Mouse (Mus musculus) midbrain, embryonic 10.5 days (tissue): ENCODE results near the gene Vcl. TPM values are rescaled to one million over a fixed set of nuclear protein-coding genes. Genes with fewer than 3 reads are reported as not detected.
A peak's percentile ranks its signal among the peaks of the same experiment; 100 is the strongest.

ENCODE experiments used
- DNase-seq: peaks from one replicate; pipeline ENCODE4 v3.0.0-alpha.2; 2017; ENCODE audit warnings: low spot score
- H3K27ac ChIP-seq: fragments of 300-500 bp; sonication (generic); replicated peaks from 2 replicates; pipeline ENCODE4 v1.5.1; 2016; ENCODE audit warnings: mild to moderate bottlenecking
- H3K27me3 ChIP-seq: fragments of 300-500 bp; sonication (generic); 2 replicates; pipeline ENCODE4 v1.6.1; 2016; ENCODE audit warnings: low read depth, mild to moderate bottlenecking; ENCODE audit not compliant: poor library complexity, severe bottlenecking
- H3K36me3 ChIP-seq: fragments of 300-500 bp; sonication (generic); 2 replicates; pipeline ENCODE4 v1.6.1; 2016; ENCODE audit warnings: mild to moderate bottlenecking, moderate library complexity
- H3K4me1 ChIP-seq: fragments of 300-500 bp; sonication (generic); 2 replicates; pipeline ENCODE4 v1.6.1; 2016
- H3K4me3 ChIP-seq: fragments of 300-500 bp; sonication (generic); 2 replicates; pipeline ENCODE4 v1.5.1; 2016; ENCODE audit warnings: mild to moderate bottlenecking, moderate library complexity
- H3K9me3 ChIP-seq: fragments of 300-500 bp; sonication (generic); replicated peaks from 2 replicates; pipeline ENCODE4 v1.6.1; 2016; ENCODE audit warnings: mild to moderate bottlenecking
- WGBS: fragments of 180-500 bp; shearing (Covaris S2); methylation state at CpG from one replicate; pipeline ENCODE4 v1.1.7; 2016; 5-methylcytosine and 5-hydroxymethylcytosine counted together
- polyA plus RNA-seq: library from polyadenylated mRNA; unstranded; fragments of >200 nt; fragmentation: Nextera tagmentation; extraction: Ambion mirVana; gene quantifications from 2 replicates; pipeline ENCODE4 v1.2.1, GENCODE M21; 2016

The Vcl gene
- polyA plus RNA-seq, 1 experiment from 2014 or later = 30.1 TPM

DNA sequence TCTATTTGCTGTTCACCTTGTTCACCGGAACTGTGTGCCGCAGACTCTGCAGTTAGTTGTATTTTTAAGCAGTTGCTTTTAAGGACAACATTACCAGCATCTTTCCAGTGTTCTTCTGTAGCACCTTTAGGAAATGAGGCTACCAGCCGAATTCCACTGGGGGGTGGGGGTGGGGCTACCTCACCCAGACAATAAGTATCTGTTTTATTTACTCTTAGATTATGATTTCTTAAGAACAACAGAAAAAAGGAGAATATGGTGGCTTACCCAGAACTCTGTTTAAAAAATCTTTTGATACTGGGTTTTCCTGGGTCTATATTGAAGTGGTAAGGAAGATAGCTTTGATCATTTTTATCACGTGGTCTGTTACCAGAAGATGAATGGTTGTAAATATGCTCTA lies 105.1 kb downstream of the Vcl start:
- no peak for DNase-seq
- Histone ChIP-seq H3K27me3 (no peaks in the 10 kb centered on the region), H3K4me1 (0 out of 2 replicates have a peak, but pooled peaks cover 2% of the 10 kb centered on the region), H3K27ac (no peak overlapping the region), H3K4me3 (no peak overlapping the region), H3K36me3 (peaks cover 88% of the 10 kb centered on the region), H3K9me3 (no peaks in the 10 kb centered on the region)
- WGBS = 95% methylated on average over 4 of the region's 4 CpGs

DNA sequence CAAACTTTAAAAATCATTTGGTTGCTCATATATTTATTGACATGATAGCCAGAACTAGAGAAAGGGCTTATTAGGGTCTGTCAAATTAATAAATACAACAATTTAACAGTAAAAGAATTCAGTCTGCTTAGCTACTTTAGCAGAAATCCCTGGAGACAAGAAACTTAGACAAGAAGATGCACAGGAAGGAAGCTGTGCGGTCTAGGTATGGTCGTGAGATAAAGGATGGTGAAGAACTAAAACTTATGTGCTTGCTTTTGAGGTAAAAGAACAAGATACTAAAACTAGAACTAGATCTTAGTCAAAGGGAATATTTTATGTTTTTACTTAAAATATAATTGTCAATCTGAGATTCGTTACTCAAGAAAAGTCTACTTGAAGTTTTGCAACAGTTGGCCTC lies 105.6 kb downstream of the Vcl start:
- Histone ChIP-seq H3K4me1 (0 out of 2 replicates have a peak, but pooled peaks cover 2% of the 10 kb centered on the region), H3K4me3 (no peak overlapping the region), H3K27me3 (no peaks in the 10 kb centered on the region), H3K9me3 (no peaks in the 10 kb centered on the region), H3K36me3 (peaks cover 88% of the 10 kb centered on the region), H3K27ac (no peak overlapping the region)
- no peak for DNase-seq
- WGBS = 93% methylated on average over 3 of the region's 3 CpGs

DNA sequence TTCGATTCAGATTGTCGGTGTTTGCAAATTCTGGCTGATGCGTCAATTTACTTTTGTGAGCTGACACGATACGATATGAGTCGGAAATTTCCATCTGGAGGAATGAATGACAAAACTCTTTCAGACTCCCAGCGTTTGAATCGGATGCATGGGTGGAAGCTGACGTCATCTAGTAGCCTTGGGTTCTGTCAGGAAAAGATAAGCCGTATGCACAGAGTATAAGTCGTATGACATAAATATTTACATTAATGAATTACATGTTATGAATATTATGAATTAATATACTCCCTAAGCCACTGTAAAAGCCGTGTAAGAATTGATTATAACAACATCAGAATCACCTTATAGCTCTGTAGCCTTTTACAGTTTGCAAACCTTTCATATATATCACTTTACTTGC lies 109.9 kb downstream of the Vcl start:
- Histone ChIP-seq H3K9me3 (no peaks in the 10 kb centered on the region), H3K4me3 (no peak overlapping the region), H3K27ac (no peak overlapping the region), H3K36me3 (peaks cover 67% of the 10 kb centered on the region), H3K4me1 (no peaks in the 10 kb centered on the region), H3K27me3 (no peaks in the 10 kb centered on the region)
- WGBS = 95% methylated on average over 12 of the region's 12 CpGs
- DNase-seq = no peak

DNA sequence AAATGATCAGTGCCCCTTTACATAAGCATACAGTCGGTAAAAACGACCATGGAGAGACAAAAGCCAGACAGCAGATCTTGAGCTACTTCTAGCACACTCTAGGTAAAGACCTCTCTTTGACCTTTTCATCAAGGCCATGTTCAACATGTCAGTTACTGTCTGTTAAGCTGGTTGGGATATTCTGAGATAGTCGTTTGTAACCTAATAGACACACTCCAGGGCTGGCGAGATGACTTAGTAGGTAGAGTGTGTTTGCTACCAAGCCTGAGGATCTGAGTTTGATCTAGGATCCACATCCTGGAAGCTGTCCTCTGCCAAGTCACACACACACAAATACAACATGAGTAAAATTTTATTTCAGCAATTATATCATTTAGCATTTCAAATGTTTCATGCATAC lies 110.4 kb downstream of the Vcl start:
- Histone ChIP-seq H3K36me3 (peaks cover 64% of the 10 kb centered on the region), H3K27ac (no peak overlapping the region), H3K4me1 (no peaks in the 10 kb centered on the region), H3K27me3 (no peaks in the 10 kb centered on the region), H3K9me3 (no peaks in the 10 kb centered on the region), H3K4me3 (no peak overlapping the region)
- WGBS = 84% methylated on average over 4 of the region's 4 CpGs
- DNase-seq = no peak

DNA sequence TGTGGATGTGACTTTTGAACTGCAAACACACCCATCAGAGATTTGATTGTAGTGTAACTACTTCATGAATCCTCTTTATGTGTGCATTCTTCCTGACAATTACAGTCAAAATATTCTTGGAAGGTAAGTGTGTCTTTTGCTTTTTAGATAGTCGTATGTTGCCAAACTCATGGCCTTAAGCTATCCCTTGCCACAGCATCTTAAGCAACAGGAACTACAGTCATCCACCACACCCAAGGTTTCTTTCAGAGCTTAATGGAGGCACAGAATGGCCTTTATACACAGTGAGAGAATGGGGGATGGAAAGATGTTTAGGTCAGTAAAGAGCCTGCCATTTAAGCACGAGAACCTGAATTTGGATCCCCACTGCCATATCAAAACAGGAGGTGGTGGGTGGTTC lies 118.6 kb downstream of the Vcl start:
- H3K27ac ChIP-seq = no peak overlapping the region
- H3K9me3 ChIP-seq = no peaks in the 10 kb centered on the region
- H3K27me3 ChIP-seq = no peaks in the 10 kb centered on the region
- H3K4me3 ChIP-seq = no peak overlapping the region
- DNase-seq = no peak
- 93% methylated on average over 2 of the region's 2 CpGs for WGBS
- peaks cover 12% of the 10 kb centered on the region for H3K4me1 ChIP-seq
- H3K36me3 ChIP-seq = peaks cover 22% of the 10 kb centered on the region

DNA sequence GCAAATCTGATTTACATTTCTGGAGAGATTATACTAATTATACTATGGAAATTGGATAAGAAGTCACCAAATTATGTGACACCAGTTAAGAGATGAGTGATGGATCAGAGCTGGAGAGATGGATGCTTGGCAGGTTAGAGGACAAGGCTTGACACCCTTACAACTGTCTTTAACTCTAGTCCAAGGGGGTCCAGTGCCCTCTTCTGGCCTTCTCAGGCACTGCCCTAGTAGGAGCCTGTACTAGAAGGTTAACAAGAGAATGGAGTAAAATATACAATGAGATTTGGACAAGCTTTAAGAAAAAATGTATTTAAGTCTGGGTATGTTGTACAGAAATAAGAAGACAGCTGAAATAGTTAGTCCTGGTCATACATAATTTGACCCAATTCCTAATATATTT lies 119.7 kb downstream of the Vcl start:
- no peaks in the 10 kb centered on the region for H3K27me3 ChIP-seq
- H3K4me1 ChIP-seq = peaks cover 20% of the 10 kb centered on the region
- H3K4me3 ChIP-seq = no peak overlapping the region
- H3K36me3 ChIP-seq = peaks cover 18% of the 10 kb centered on the region
- H3K27ac ChIP-seq = no peak overlapping the region
- H3K9me3 ChIP-seq = no peaks in the 10 kb centered on the region
- no peak for DNase-seq

DNA sequence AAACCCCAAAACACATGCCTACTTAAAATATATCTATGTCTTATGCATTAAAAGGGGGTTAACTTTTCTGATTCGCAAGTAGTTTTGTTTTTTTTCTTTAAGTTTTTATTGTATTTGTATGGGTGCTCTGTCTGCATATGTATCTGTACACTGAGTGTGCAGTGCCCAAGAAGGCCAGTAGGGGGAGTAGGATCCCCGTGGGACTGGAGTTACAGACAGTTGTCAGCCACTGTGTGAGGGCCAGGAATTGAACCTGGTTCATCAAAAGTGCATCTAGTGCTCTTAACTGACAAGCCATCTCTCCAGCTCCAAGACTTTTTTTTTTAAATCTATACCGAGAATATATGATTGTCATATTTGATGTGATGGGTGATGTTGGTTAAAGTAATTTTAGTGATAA lies 121.5 kb downstream of the Vcl start:
- no peaks in the 10 kb centered on the region for H3K27me3 ChIP-seq
- peak overlapping the region; percentile 86; the same call in 1 of the 2 replicates for H3K4me3 ChIP-seq
- H3K27ac ChIP-seq = no peak overlapping the region
- peaks cover 20% of the 10 kb centered on the region for H3K4me1 ChIP-seq
- peaks cover 9% of the 10 kb centered on the region; the same call in 1 of the 2 replicates for H3K36me3 ChIP-seq
- WGBS = 77% methylated on average over 3 of the region's 3 CpGs
- no peaks in the 10 kb centered on the region for H3K9me3 ChIP-seq
- DNase-seq = no peak

DNA sequence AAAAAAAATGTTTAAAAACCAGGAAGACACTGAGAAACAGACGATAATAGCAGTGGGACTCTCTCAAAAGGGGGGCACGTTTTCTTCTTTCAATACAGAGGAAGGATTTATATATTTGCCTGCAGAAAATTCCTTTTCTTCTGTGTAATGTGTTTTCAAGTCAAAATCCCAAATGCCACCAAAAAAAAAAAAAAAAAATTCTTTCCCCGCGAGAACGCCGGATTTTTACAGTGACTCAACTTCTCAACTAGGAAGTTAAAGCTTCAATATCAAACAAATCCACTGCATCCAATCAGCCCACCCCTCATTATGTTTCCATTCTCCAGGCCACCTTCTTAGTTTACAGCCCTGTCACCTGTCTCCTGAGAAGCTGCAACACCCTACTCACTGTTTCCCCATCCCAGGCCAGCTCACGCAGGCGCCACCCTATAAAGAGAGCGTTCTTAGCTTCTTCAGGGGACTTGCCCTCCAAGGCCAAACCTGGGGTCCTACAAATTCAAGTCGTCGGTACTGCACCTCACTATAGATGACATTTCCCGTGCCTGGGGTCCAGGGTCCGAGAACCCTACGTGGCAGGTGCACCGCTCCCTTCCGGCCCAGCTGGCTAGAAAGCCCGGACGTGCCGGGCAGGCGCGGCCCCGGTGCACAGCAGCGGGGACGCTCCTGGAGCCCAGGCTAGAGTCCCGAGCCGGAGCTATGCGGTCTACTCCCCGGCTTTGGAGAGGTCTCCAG lies 122.3 kb downstream of the Vcl start:
- Histone ChIP-seq H3K4me3 (peak overlapping the region; percentile 86), H3K27ac (peak overlapping the region; percentile 98), H3K9me3 (no peaks in the 10 kb centered on the region), H3K4me1 (peaks cover 20% of the 10 kb centered on the region), H3K27me3 (no peaks in the 10 kb centered on the region), H3K36me3 (peaks cover 6% of the 10 kb centered on the region; the same call in 1 of the 2 replicates)
- DNase-seq = no peak
- WGBS = 10% methylated on average over 28 of the region's 28 CpGs

DNA sequence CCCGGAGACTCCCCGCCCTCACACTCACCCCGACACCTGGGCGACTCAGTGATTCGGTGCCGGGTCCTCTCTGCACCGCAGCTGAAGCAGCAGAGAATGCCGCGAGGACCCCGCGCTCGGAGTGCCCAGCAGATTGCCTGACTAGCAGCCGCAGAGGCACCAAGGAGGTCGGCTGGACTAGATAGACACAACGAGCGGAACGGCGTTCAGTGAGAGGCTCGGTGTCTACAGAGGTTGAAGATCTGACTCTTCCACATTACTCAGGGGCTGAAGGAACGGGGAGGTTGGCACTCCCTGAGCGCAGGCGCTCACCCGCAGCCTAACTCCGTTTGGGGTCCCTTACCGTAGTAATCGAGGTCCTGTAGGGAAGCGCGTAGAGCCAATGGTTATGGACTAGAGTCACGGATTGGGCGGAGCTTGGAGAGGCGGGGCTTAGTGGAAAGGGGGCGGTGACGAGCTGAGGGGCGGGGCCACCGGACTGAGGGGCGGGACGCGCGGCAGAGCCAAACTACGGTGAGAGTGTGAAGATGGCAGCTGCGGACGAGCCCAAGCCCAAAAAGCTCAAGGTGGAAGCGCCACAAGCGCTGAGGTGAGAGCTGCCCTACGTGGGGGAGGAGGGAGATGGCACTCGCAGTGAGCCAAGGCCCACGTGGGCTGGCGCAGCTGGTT lies 123.0 kb downstream of the Vcl start, which contains the start of the genes Ap3m1 and Adk:
Ap3m1 (minus strand) TSS at position 397 of the 669 bp plus-strand sequence.
Adk (plus strand) TSS at position 463 of the 669 bp plus-strand sequence.
- peak; percentile 96 for DNase-seq
- Histone ChIP-seq H3K4me3 (peak within 1 kb of the TSS; percentile 86), H3K36me3 (peaks cover 3% of the 10 kb centered on the region; the same call in 1 of the 2 replicates), H3K4me1 (peaks cover 20% of the 10 kb centered on the region), H3K9me3 (no peaks in the 10 kb centered on the region), H3K27me3 (no peaks in the 10 kb centered on the region), H3K27ac (peak within 1 kb of the TSS; percentile 98)
- under 1% methylated on average over 48 of the region's 48 CpGs for WGBS

DNA sequence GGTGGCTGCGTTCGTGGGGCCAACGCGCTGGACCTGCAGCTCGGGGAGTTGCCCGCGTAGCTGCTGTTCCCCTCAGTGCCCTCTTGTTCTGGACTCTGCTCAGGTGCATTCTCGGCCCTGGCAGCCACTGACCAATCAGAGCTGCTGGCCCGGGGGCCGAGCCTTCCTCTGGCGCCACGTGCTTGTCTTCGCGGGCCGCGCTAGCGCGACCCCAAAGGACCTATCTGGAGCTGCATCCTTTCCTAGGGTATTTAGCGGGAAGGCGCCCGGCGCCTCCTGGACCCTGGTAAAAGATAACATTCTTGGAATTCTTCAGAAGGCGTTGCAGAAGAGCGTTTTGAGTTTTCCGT lies 123.6 kb downstream of the Vcl start:
- WGBS = under 1% methylated on average over 25 of the region's 25 CpGs
- H3K27ac ChIP-seq = peak overlapping the region; percentile 98
- H3K4me3 ChIP-seq = peak overlapping the region; percentile 86
- no peaks in the 10 kb centered on the region for H3K9me3 ChIP-seq
- H3K36me3 ChIP-seq = peaks cover 3% of the 10 kb centered on the region; the same call in 1 of the 2 replicates
- DNase-seq = peak; percentile 81
- H3K27me3 ChIP-seq = no peaks in the 10 kb centered on the region
- H3K4me1 ChIP-seq = peaks cover 20% of the 10 kb centered on the region

DNA sequence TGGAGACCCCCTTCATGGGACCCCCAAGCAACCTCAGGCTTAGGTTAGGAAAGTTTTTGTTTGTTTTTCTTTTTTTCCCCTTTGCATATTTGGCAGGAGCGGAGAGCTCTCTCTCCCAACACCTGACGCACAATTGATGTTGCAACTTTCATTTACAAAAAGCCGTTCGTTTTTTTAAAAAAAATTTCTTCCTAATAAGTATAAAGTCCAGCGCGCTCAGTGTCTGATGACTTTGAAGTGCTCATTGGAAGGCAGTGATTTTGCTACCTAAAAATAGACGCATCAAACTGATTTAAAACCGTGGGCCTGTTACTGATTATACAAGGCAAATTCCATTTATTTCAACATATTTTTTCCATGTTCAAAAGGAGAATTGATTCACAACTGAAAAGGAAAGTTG lies 124.0 kb downstream of the Vcl start:
- no peak for DNase-seq
- peaks cover 20% of the 10 kb centered on the region for H3K4me1 ChIP-seq
- peak overlapping the region; percentile 98 for H3K27ac ChIP-seq
- no peaks in the 10 kb centered on the region for H3K27me3 ChIP-seq
- peaks cover 3% of the 10 kb centered on the region; the same call in 1 of the 2 replicates for H3K36me3 ChIP-seq
- peak overlapping the region; percentile 86 for H3K4me3 ChIP-seq
- H3K9me3 ChIP-seq = no peaks in the 10 kb centered on the region
- WGBS = 13% methylated on average over 8 of the region's 8 CpGs

DNA sequence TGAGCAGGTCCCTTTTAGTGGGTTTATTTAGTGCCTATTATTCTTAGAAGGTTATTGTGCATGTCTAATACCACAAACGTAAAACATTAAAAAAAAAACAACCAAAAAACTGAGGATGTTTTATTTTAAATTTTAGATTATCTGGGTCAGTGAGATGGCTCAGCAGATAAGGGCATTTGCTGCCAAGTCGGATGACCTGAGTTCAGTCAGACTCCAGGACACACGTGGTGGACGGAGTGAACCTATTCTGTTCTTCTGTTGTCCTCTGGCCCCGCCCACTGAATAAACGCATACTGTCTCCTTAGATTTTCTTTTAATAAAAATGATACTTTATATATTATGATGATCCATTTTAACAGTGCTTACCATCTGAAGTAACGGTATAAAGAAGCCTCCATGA lies 124.4 kb downstream of the Vcl start:
- Histone ChIP-seq H3K27me3 (no peaks in the 10 kb centered on the region), H3K9me3 (no peaks in the 10 kb centered on the region), H3K27ac (no peak overlapping the region), H3K36me3 (peaks cover 3% of the 10 kb centered on the region; the same call in 1 of the 2 replicates), H3K4me3 (peak overlapping the region; percentile 86), H3K4me1 (peaks cover 20% of the 10 kb centered on the region)
- DNase-seq = no peak
- WGBS = 59% methylated on average over 7 of the region's 7 CpGs

DNA sequence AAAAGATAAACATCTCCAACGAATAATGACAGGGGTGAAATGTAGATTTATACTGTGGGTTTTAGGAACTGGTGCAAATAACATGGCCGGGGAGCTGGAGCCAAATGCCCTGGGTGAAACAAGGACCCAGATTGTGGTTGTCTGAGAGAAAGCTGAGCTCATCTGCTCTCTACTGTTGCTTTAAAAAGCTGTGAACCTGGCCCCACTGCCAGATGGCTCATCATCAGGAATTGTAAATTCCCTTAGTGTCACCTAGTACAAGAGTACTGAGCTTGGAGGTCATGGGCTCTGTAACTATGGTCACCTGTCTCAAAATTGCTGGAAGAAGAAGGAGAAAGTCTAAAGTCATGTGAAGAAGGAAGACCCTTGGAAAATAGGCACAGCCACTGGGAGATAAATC lies 129.8 kb downstream of the Vcl start:
- Histone ChIP-seq H3K4me1 (no peaks in the 10 kb centered on the region), H3K4me3 (no peak overlapping the region), H3K9me3 (no peaks in the 10 kb centered on the region), H3K27ac (no peak overlapping the region), H3K27me3 (no peaks in the 10 kb centered on the region), H3K36me3 (peaks cover 3% of the 10 kb centered on the region; the same call in 1 of the 2 replicates)
- no peak for DNase-seq
- WGBS = 89% methylated on average over 2 of the region's 2 CpGs
